Mouse (Mus musculus) neural tube, embryonic 14.5 days (tissue): ENCODE measurements at regions not wholly inside any gene's neighbourhood (a gene's known extent, or its start where the extent isn't known, plus 50 kb on each side); places are given as distances from the start of the nearest gene placed in this dataset.

Experiments
- ATAC-seq: fragments of 200-750 bp; cut with Nextera tagmentation; 2 replicates; pipeline ENCODE4 v1.8.0; 2017; ENCODE audit warnings: low read depth, mild to moderate bottlenecking, moderate TSS enrichment, moderate library complexity
- H3K27ac ChIP-seq: fragments of 300-500 bp; sonication (generic); 2 replicates; pipeline ENCODE4 v1.5.1; 2014; ENCODE audit warnings: low read depth, mild to moderate bottlenecking, control low read depth, low read length, moderate library complexity, mixed read lengths
- H3K27me3 ChIP-seq: fragments of 300-500 bp; sonication (generic); 2 replicates; pipeline ENCODE4 v1.6.1; 2014; ENCODE audit warnings: low read length; ENCODE audit not compliant: control insufficient read depth, insufficient read depth
- H3K36me3 ChIP-seq: fragments of 300-500 bp; sonication (generic); 2 replicates; pipeline ENCODE4 v1.6.1; 2014; ENCODE audit warnings: low read length, mixed read lengths; ENCODE audit not compliant: control insufficient read depth, insufficient read depth
- H3K4me1 ChIP-seq: fragments of 300-500 bp; sonication (generic); 2 replicates; pipeline ENCODE4 v1.6.1; 2014; ENCODE audit warnings: low read length; ENCODE audit not compliant: control insufficient read depth, insufficient read depth
- H3K4me2 ChIP-seq: fragments of 300-500 bp; sonication (generic); 2 replicates; pipeline ENCODE4 v1.6.1; 2014; ENCODE audit warnings: mild to moderate bottlenecking, low read depth, low read length, control low read depth
- H3K4me3 ChIP-seq: fragments of 300-500 bp; sonication (generic); 2 replicates; pipeline ENCODE4 v1.5.1; 2014; ENCODE audit warnings: low read depth, low read length, control low read depth, mixed read lengths
- H3K9ac ChIP-seq: fragments of 300-500 bp; sonication (generic); replicated peaks from 2 replicates; pipeline ENCODE4 v1.6.1; 2014; ENCODE audit warnings: low read depth, mild to moderate bottlenecking, control low read depth, low read length, mixed read lengths
- H3K9me3 ChIP-seq: fragments of 300-500 bp; sonication (generic); 2 replicates; pipeline ENCODE4 v1.6.1; 2016; ENCODE audit warnings: low read length; ENCODE audit not compliant: control insufficient read depth
- WGBS: fragments of 180-500 bp; shearing (Covaris S2); extraction: QIAGEN DNeasy Blood & Tissue Kit; methylation state at CpG from one replicate; pipeline ENCODE4 v1.1.7; 2014; 5-methylcytosine and 5-hydroxymethylcytosine counted together

DNA sequence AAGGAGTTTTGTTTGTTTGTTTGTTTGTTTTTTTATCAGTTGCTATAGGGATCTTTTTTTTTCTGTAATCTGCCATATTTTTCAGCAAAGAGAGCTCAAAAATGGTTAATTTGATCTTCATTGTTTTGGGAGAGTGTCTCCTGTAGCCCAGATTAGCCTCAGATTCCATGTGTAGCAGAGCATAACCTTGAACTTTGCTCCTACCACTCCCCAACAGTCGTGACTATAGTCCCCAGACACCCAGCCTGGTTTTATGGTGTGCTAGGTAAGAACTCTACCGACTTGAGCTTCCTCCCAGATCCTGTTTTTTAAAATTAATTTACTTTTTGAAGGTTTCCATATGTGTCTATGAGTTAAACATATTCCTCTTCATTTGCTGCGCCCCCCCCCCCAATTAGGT lies 86.0 kb downstream of the Cdc7 start:
- ATAC-seq = no peak
- Histone ChIP-seq H3K27ac (no peak overlapping the region), H3K9me3 (no peaks in the 10 kb centered on the region), H3K9ac (no peak overlapping the region), H3K4me3 (no peak overlapping the region), H3K36me3 (no peaks in the 10 kb centered on the region), H3K27me3 (no peaks in the 10 kb centered on the region), H3K4me1 (0 out of 2 replicates have a peak, but pooled peaks cover under 1% of the 10 kb centered on the region), H3K4me2 (no peak overlapping the region)
- 84% methylated on average over 3 of the region's 3 CpGs for WGBS

DNA sequence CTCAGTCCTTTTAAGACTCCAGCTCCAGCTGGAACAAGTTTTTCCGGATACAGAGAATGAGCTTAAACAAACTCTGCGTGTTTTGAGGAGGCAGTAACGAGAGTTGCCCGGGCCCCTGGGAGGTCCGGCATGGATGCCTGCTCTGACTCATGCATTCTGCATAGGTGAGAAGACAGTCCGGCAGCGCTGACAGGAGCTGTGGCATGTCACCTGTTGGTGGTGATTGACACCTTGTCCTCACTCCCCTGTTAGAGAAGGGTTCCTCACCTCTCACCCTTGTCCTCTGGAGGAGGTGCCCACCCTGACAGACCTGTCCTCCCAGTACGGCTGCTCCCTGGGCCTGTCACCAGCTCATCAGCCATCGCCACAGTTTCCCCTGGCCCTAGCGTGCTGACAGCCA lies 87.7 kb downstream of the Cdc7 start:
- 80% methylated on average over 10 of the region's 10 CpGs for WGBS
- no peak overlapping the region for H3K4me2 ChIP-seq
- no peak overlapping the region for H3K27ac ChIP-seq
- no peak for ATAC-seq
- H3K4me1 ChIP-seq = peaks cover 6% of the 10 kb centered on the region; the same call in 1 of the 2 replicates
- no peaks in the 10 kb centered on the region for H3K9me3 ChIP-seq
- no peaks in the 10 kb centered on the region for H3K27me3 ChIP-seq
- H3K36me3 ChIP-seq = no peaks in the 10 kb centered on the region
- H3K9ac ChIP-seq = no peak overlapping the region
- no peak overlapping the region for H3K4me3 ChIP-seq

DNA sequence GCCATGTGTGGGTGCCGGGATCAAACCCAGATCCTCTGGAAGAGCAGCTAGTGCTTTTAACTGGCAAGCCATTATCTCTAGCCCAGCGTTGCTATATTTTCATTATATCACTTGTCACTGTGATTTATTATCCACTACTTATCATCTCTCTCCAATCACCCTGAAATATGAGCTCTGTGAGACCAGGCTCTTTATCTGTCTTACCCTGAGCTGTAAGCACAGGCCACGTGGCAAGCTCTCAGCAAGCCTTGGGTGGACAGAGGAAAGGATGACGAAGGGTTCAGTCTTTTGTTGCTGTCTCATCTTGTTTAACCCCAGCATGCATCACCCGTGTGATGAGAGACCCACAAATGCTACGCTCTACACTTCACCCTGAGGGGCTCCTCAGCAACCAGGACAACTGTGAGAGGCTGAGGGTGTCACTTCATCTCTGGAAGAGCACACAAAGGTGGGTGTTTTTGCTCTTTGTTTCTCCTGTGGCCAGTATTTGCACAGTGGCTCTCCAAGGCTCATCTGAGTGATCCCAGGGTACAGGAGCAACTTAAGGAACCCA lies 90.9 kb downstream of the Cdc7 start:
- no peaks in the 10 kb centered on the region for H3K9me3 ChIP-seq
- H3K27me3 ChIP-seq = no peaks in the 10 kb centered on the region
- peak; percentile 72; the same call in 1 of the 2 replicates for ATAC-seq
- no peak overlapping the region for H3K27ac ChIP-seq
- WGBS = 41% methylated on average over 6 of the region's 6 CpGs
- no peaks in the 10 kb centered on the region for H3K36me3 ChIP-seq
- no peak overlapping the region for H3K9ac ChIP-seq
- H3K4me1 ChIP-seq = peaks cover 6% of the 10 kb centered on the region; the same call in 1 of the 2 replicates
- H3K4me2 ChIP-seq = no peak overlapping the region
- no peak overlapping the region for H3K4me3 ChIP-seq

DNA sequence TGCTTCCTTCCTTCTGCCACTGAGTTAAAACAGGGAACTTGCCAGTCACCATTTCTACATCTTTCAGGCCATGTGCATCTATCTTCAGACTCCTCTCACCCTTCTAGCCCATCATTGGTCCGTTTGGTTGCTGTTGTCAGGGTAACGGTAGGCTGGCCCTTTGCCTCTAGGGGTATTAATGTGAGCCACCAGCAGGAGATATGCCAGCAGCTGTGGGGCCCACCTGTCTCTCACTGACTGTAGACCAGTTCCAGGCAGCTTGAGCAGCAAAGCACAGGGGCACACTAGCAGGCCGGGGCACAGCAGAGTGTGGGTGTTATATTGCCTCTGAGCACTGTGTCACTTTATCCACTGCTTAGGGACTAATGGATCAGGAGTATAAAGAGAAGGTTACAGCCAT lies 91.3 kb downstream of the Cdc7 start:
- Histone ChIP-seq H3K4me1 (peaks cover 6% of the 10 kb centered on the region; the same call in 1 of the 2 replicates), H3K4me3 (no peak overlapping the region), H3K9me3 (no peaks in the 10 kb centered on the region), H3K27me3 (no peaks in the 10 kb centered on the region), H3K27ac (peak overlapping the region; percentile 12; the same call in 1 of the 2 replicates), H3K9ac (no peak overlapping the region), H3K36me3 (no peaks in the 10 kb centered on the region), H3K4me2 (no peak overlapping the region)
- ATAC-seq = peak; percentile 85
- 27% methylated on average over 3 of the region's 3 CpGs for WGBS
